Mouse (Mus musculus) hindbrain, embryonic 12.5 days (tissue): ENCODE measurements around the gene Birc7. TPM values are rescaled to one million over a fixed set of nuclear protein-coding genes. Genes with fewer than 3 reads are reported as not detected.

Experiments used
- ATAC-seq: fragments of 200-750 bp; cut with Nextera tagmentation; 2 replicates; pipeline ENCODE4 v1.8.0; 2017; ENCODE audit warnings: moderate TSS enrichment; ENCODE audit not compliant: low FRiP score
- H3K27ac ChIP-seq: fragments of 300-500 bp; sonication (generic); 2 replicates; pipeline ENCODE4 v1.5.1; 2016; ENCODE audit warnings: mild to moderate bottlenecking
- H3K27me3 ChIP-seq: fragments of 300-500 bp; sonication (generic); 2 replicates; pipeline ENCODE4 v1.6.1; 2016; ENCODE audit warnings: mild to moderate bottlenecking
- H3K36me3 ChIP-seq: fragments of 300-500 bp; sonication (generic); 2 replicates; pipeline ENCODE4 v1.6.1; 2016; ENCODE audit warnings: mild to moderate bottlenecking
- H3K4me1 ChIP-seq: fragments of 300-500 bp; sonication (generic); 2 replicates; pipeline ENCODE4 v1.6.1; 2016
- H3K4me2 ChIP-seq: fragments of 300-500 bp; sonication (generic); replicated peaks from 2 replicates; pipeline ENCODE4 v1.6.1; 2016; ENCODE audit warnings: mild to moderate bottlenecking
- H3K4me3 ChIP-seq: fragments of 300-500 bp; sonication (generic); 2 replicates; pipeline ENCODE4 v1.5.1; 2016; ENCODE audit warnings: mild to moderate bottlenecking
- H3K9ac ChIP-seq: fragments of 300-500 bp; sonication (generic); 2 replicates; pipeline ENCODE4 v1.6.1; 2016; ENCODE audit warnings: mild to moderate bottlenecking, moderate library complexity
- H3K9me3 ChIP-seq: fragments of 300-500 bp; sonication (generic); replicated peaks from 2 replicates; pipeline ENCODE4 v1.6.1; 2016; ENCODE audit warnings: mild to moderate bottlenecking
- WGBS: fragments of 180-500 bp; shearing (Covaris S2); methylation state at CpG from one replicate; pipeline ENCODE4 v1.1.7; 2016; 5-methylcytosine and 5-hydroxymethylcytosine counted together
- microRNA-seq: library from miRNA; unstranded; fragments of <30 nt; microRNA quantifications from one replicate; pipeline ENCODE4, GENCODE M21; 2017
- polyA plus RNA-seq: library from polyadenylated mRNA; unstranded; fragments of >200 nt; fragmentation: Nextera tagmentation; extraction: Ambion mirVana; gene quantifications from 2 replicates; pipeline ENCODE4 v1.2.1, GENCODE M21; 2016

Birc7 gene
- polyA plus RNA-seq, 1 experiment from 2014 or later, result 0.41 TPM

DNA sequence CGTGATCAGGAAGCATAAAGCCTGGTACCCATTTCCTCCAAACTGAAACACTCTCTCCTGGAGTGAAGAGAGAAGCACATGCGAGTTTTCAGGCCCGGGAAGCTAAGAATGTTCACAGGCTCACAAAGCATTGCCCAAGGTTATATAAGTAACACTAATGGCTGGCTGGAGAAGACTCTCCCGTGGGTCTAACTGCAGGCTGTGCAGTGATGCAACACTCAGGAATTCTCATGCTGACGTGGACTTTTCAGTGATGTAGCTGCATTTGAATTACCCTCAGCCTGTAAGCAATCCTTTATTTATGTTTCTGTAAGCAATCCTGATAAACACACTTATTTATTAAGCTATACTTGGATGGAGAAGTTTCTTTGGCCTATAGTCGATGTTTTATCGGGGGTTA lies 30.8 kb downstream of the Birc7 start:
- 79% methylated on average over 7 of the region's 7 CpGs for WGBS
- ATAC-seq, result no peak
- no peak overlapping the region for H3K9ac ChIP-seq

GRCm38 (mm10) chr2:180960187-180960586 lies 31.4 kb downstream of the Birc7 start:
- Histone ChIP-seq H3K4me2 (no peak overlapping the region), H3K27ac (no peak overlapping the region), H3K9ac (no peak overlapping the region), H3K9me3 (no peaks in the 10 kb centered on the region), H3K4me1 (0 out of 2 replicates have a peak, but pooled peaks cover 4% of the 10 kb centered on the region), H3K27me3 (no peaks in the 10 kb centered on the region), H3K4me3 (no peak overlapping the region), H3K36me3 (no peaks in the 10 kb centered on the region)
- WGBS, result 76% methylated on average over 3 of the region's 3 CpGs
- no peak for ATAC-seq

More for the DNA sequence above, 30.8 kb downstream of the Birc7 start:
- Histone ChIP-seq H3K36me3 (no peaks in the 10 kb centered on the region), H3K9me3 (no peaks in the 10 kb centered on the region), H3K4me2 (no peak overlapping the region), H3K4me1 (peaks cover 9% of the 10 kb centered on the region; the same call in 1 of the 2 replicates), H3K27ac (no peak overlapping the region), H3K27me3 (no peaks in the 10 kb centered on the region), H3K4me3 (no peak overlapping the region)

DNA sequence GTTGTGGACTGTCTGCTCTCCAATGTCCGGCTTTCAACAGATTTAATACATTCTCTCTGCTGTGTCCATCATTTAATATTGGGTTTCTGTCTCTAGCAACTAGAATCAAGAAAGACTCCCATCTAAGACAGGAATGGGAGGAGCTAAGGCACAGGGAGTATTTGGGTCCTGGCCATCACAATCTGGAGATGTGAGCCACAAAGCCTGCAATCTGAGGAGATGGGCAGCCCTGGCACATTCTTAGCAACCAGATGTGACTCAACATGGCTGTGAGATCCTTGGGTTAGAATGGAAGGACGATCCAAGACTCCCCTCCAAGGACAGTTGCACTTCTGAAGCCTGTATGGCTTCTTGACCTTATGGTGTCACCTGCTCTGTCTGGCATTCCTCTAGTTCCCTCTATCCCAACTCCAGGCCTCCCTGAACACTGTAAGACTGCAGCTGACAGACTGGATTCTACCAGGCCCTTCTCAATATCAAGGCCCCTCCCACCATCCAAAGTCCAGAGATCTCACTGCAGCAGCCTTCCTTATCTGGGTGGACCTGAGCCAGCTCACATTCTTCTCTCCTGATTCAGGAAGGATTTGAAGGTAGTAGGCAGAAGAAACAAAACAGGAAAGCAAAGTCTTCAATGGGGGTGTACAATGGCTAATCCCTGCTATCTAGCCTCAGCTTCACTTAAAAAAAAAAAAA lies 33.9 kb downstream of the Birc7 start:
- Histone ChIP-seq H3K4me3 (no peak overlapping the region), H3K9me3 (no peaks in the 10 kb centered on the region), H3K4me1 (peaks cover 9% of the 10 kb centered on the region), H3K9ac (no peak overlapping the region), H3K27ac (no peak overlapping the region), H3K4me2 (no peak overlapping the region), H3K27me3 (no peaks in the 10 kb centered on the region), H3K36me3 (no peaks in the 10 kb centered on the region)
- no peak for ATAC-seq
- 77% methylated on average over 2 of the region's 2 CpGs for WGBS

- Histone ChIP-seq H3K4me2 (no peak overlapping the region), H3K9me3 (no peaks in the 10 kb centered on the region), H3K36me3 (peaks cover 4% of the 10 kb centered on the region; the same call in 1 of the 2 replicates), H3K4me3 (no peak overlapping the region), H3K27me3 (no peaks in the 10 kb centered on the region), H3K4me1 (peaks cover 19% of the 10 kb centered on the region), H3K9ac (no peak overlapping the region), H3K27ac (no peak overlapping the region)
- WGBS, result 4% methylated on average over 5 of the region's 5 CpGs
- 0 out of 2 replicates have a peak, but pooled peaks have one; percentile 25 for ATAC-seq
Measured at GRCm38 (mm10) chr2:180963956-180964355, 35.1 kb downstream of the Birc7 start.

DNA sequence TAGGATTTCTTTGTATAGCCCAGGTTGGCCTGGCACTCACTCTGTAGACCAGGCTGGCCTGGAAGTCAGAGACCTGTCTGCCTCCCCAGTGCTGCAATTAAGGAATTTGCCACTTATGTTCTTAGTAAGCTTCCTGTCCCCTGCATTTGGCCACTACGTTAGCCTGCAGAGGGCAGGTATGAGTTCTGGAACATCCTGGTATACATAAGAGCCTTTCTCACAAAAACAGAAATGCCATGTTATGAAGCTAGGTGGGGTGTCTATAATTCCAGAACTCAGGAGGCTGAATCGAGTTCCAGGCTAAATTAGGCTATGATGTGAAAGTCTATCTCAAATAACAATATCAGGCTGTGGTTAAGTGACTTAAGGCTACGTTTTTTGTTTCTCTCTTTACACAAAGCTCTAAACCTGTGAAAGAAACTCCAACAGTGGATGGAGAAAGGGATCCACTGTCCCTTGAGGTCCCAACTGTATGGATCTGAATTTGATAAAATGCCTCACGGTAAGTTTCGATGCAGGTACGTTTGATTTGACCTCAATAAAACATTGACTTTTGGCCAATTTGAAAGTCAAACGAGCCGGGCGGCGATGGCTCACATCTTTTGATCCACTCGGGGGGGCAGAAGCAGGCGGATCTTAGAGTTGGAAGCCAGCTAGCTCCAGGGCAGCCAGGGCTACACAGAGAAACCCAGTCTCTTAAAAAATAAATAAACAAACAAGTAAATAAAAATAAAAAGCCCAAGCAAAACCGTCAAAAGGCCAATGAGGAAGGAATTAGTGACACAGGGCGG lies 37.5 kb downstream of the Birc7 start:
- Histone ChIP-seq H3K27me3 (no peaks in the 10 kb centered on the region), H3K4me2 (peak overlapping the region; percentile 97), H3K27ac (peak overlapping the region; percentile 86), H3K9ac (peak overlapping the region; percentile 94), H3K4me1 (peaks cover 22% of the 10 kb centered on the region), H3K4me3 (peak overlapping the region; percentile 86), H3K9me3 (no peaks in the 10 kb centered on the region), H3K36me3 (peaks cover 22% of the 10 kb centered on the region)
- peak; percentile 9; the same call in 1 of the 2 replicates for ATAC-seq
- WGBS, result 17% methylated on average over 14 of the region's 14 CpGs

- Histone ChIP-seq H3K27ac (peak within 1 kb of the TSS; percentile 86), H3K36me3 (peaks cover 31% of the 10 kb centered on the region), H3K9me3 (no peaks in the 10 kb centered on the region), H3K4me1 (peaks cover 22% of the 10 kb centered on the region), H3K4me3 (peak within 1 kb of the TSS; percentile 86), H3K27me3 (no peaks in the 10 kb centered on the region), H3K9ac (peak within 1 kb of the TSS; percentile 94), H3K4me2 (peak within 1 kb of the TSS; percentile 97)
- WGBS, result under 1% methylated on average over 56 of the region's 57 CpGs
- peak; percentile 93 for ATAC-seq
Measured at GRCm38 (mm10) chr2:180967010-180967763, 38.4 kb downstream of the Birc7 start, which contains the start of gene Arfgap1. Gene Arfgap1, plus strand, starts transcription at chr2:180967225.

DNA sequence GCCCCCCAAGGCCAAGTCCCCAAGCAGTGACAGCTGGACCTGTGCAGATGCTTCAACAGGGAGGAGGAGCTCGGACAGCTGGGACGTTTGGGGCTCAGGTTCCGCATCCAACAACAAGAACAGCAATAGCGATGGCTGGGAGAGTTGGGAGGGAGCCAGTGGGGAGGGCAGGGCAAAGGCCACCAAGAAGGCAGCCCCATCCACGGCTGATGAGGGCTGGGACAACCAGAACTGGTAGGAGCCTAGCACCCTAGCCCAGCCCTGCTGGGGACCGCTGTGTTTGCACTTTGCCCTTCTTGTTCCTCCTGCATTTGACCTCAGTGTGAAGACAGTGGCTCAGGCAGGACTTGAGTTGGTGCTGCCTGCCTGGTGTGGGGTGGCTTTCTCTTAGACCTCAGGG lies 52.3 kb downstream of the Birc7 start:
- Histone ChIP-seq H3K27ac (no peak overlapping the region), H3K9ac (no peak overlapping the region), H3K4me3 (no peak overlapping the region), H3K36me3 (peaks cover 83% of the 10 kb centered on the region), H3K4me2 (no peak overlapping the region), H3K4me1 (no peaks in the 10 kb centered on the region), H3K9me3 (no peaks in the 10 kb centered on the region), H3K27me3 (no peaks in the 10 kb centered on the region)
- WGBS, result 79% methylated on average over 6 of the region's 6 CpGs
- no peak for ATAC-seq

Small RNAs within 50 kb of the gene (microRNA-seq; reads per million reads assigned to microRNA genes)
- gene Mir124a-3, result 3.0 reads per million, percentile 3 among the genes with 10 or more reads in this experiment

Other genes starting within 250 kb of the Birc7 start
- 37.2 and 42.1 TPM in 2 replicates for gene Dido1, start 219.0 kb upstream of the Birc7 start, polyA plus RNA-seq
- 54.8 and 57.3 TPM in 2 replicates for gene Gid8, start 218.9 kb upstream of the Birc7 start, polyA plus RNA-seq
- 0.53 and 0.80 TPM in 2 replicates for gene Slc17a9, start 203.8 kb upstream of the Birc7 start, polyA plus RNA-seq
- gene Bhlhe23, start 152.1 kb upstream of the Birc7 start, polyA plus RNA-seq, result 2.3 and 3.3 TPM in 2 replicates
- gene Ythdf1, start 8.1 kb upstream of the Birc7 start, polyA plus RNA-seq, result 61.0 and 65.0 TPM in 2 replicates
- 81.2 and 86.4 TPM in 2 replicates for gene Nkain4, start 25.7 kb downstream of the Birc7 start, polyA plus RNA-seq
- gene Arfgap1, start 38.2 kb downstream of the Birc7 start, polyA plus RNA-seq, result 100 TPM in 2 replicates
- gene Col20a1, start 57.5 kb downstream of the Birc7 start, polyA plus RNA-seq, result 1.8 and 2.1 TPM in 2 replicates
- 44.6 and 47.0 TPM in 2 replicates for gene Chrna4, start 114.5 kb downstream of the Birc7 start, polyA plus RNA-seq
- gene Kcnq2, start 206.3 kb downstream of the Birc7 start, polyA plus RNA-seq, result 41.7 and 43.1 TPM in 2 replicates
- gene Eef1a2, start 228.0 kb downstream of the Birc7 start, polyA plus RNA-seq, result 2.3 and 2.5 TPM in 2 replicates